14 mouse cellular contexts compared by ENCODE assay signal in the genomic region with DNA sequence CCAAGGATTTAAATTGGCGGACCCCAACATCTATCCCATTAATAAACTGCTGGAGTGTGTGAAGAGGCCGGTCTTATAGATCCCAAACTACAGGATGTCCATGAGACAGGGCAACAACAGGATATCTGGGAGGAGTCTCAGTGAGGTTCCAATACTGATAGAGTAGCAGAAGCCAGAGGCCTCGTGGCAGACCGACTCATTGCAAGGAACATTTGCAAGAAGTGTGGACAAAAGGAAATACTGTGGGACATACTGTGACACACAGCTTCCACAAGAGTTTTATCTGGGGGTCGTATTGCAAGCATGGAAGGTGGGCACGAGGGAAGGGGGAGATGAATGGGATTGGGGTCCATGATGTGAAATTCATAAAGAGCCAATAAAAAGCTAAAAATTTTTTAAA.
A peak's percentile ranks its signal among the peaks of the same experiment; 100 is the strongest.
DNase-seq lines count a peak whose midpoint lies in the region; ATAC-seq and TF ChIP-seq lines count a peak whose summit lies in the region.
"Had no signal": no experiment of that assay in that cellular context is flagged by ENCODE, and none has a peak within 500 bp of the region (broad histone marks: within the 10 kb centered on the region; RNA-seq: fewer than 3 reads in every experiment).

No protein-coding gene starts in this region.

- H3K9ac ChIP-seq in intestine, embryonic 16.5 days (ENCODE audit: low read depth, low read length) = no peak overlapping the region
- no peak overlapping the region for H3K9ac ChIP-seq in intestine, postnatal 0 days (ENCODE audit: low read depth, low read length)
- H3K9ac ChIP-seq in lung, embryonic 16.5 days (ENCODE audit: low read length) = no peak overlapping the region
- H3K9ac ChIP-seq: embryonic facial prominence, embryonic 12.5 days; forebrain, embryonic 12.5 days; forebrain, postnatal 0 days; hindbrain, embryonic 14.5 days had no signal

- no peaks in the 10 kb centered on the region for H3K27me3 ChIP-seq in intestine, embryonic 16.5 days (replicated peaks; ENCODE audit: control insufficient read depth, insufficient read depth, low read length)
- H3K27me3 ChIP-seq in intestine, postnatal 0 days (replicated peaks; ENCODE audit: control insufficient read depth, insufficient read depth, low read length) = no peaks in the 10 kb centered on the region
- H3K27me3 ChIP-seq in lung, embryonic 16.5 days (ENCODE audit: control insufficient read depth, insufficient read depth, low read depth, low read length) = no peaks in the 10 kb centered on the region
- H3K27me3 ChIP-seq in hindbrain, embryonic 10.5 days (ENCODE audit: insufficient read depth, poor library complexity, severe bottlenecking) = no peaks in the 10 kb centered on the region
- H3K27me3 ChIP-seq: embryonic facial prominence, embryonic 12.5 days; forebrain, embryonic 12.5 days had no signal

- 0 out of 2 replicates have a peak, but pooled peaks have one; percentile 36 for ATAC-seq in intestine, embryonic 16.5 days
- no peak for ATAC-seq in intestine, postnatal 0 days
- no peak for ATAC-seq in lung, embryonic 16.5 days (ENCODE audit: low read depth)
- ATAC-seq: forebrain, postnatal 0 days had no signal

- WGBS in intestine, embryonic 16.5 days = 86% methylated on average over 6 of the region's 6 CpGs
- WGBS in intestine, postnatal 0 days = 81% methylated on average over 6 of the region's 6 CpGs
- 67% methylated on average over 6 of the region's 6 CpGs for WGBS in lung, embryonic 16.5 days
- 87% methylated on average over 6 of the region's 6 CpGs for WGBS in hindbrain, embryonic 10.5 days

- no peaks in the 10 kb centered on the region; the same call in 1 of the 2 replicates for H3K4me1 ChIP-seq in intestine, embryonic 16.5 days (ENCODE audit: control insufficient read depth, insufficient read depth, low read length)
- no peaks in the 10 kb centered on the region; the same call in 1 of the 2 replicates for H3K4me1 ChIP-seq in intestine, postnatal 0 days (replicated peaks; ENCODE audit: control insufficient read depth, insufficient read depth, low read length)
- peaks cover 8% of the 10 kb centered on the region; the same call in 1 of the 2 replicates for H3K4me1 ChIP-seq in lung, embryonic 16.5 days (replicated peaks; ENCODE audit: control insufficient read depth, insufficient read depth, low read length)
- H3K4me1 ChIP-seq in hindbrain, embryonic 10.5 days (replicated peaks) = no peaks in the 10 kb centered on the region
- H3K4me1 ChIP-seq: embryonic facial prominence, embryonic 12.5 days; forebrain, embryonic 12.5 days had no signal

- H3K4me3 ChIP-seq in intestine, embryonic 16.5 days (ENCODE audit: low read length) = no peak overlapping the region
- no peak overlapping the region for H3K4me3 ChIP-seq in intestine, postnatal 0 days (ENCODE audit: low read depth, low read length)
- no peak overlapping the region for H3K4me3 ChIP-seq in lung, embryonic 16.5 days (ENCODE audit: low read length)
- H3K4me3 ChIP-seq in hindbrain, embryonic 10.5 days = no peak overlapping the region
- H3K4me3 ChIP-seq: embryonic facial prominence, embryonic 12.5 days; forebrain, embryonic 12.5 days had no signal

- no peaks in the 10 kb centered on the region for H3K36me3 ChIP-seq in intestine, embryonic 16.5 days (ENCODE audit: control insufficient read depth, insufficient read depth, low read length)
- H3K36me3 ChIP-seq in intestine, postnatal 0 days (ENCODE audit: control insufficient read depth, insufficient read depth) = peaks cover 14% of the 10 kb centered on the region; the same call in 1 of the 2 replicates
- peaks cover 2% of the 10 kb centered on the region; the same call in 1 of the 2 replicates for H3K36me3 ChIP-seq in lung, embryonic 16.5 days (ENCODE audit: control insufficient read depth, insufficient read depth, low read length)
- H3K36me3 ChIP-seq in hindbrain, embryonic 10.5 days = peaks cover 9% of the 10 kb centered on the region
- H3K36me3 ChIP-seq: forebrain, embryonic 12.5 days had no signal

- no peaks in the 10 kb centered on the region for H3K9me3 ChIP-seq in intestine, embryonic 16.5 days (ENCODE audit: control insufficient read depth, low read length)
- no peaks in the 10 kb centered on the region for H3K9me3 ChIP-seq in intestine, postnatal 0 days (ENCODE audit: control insufficient read depth)
- no peaks in the 10 kb centered on the region for H3K9me3 ChIP-seq in lung, embryonic 16.5 days (ENCODE audit: control insufficient read depth, low read length)
- no peaks in the 10 kb centered on the region for H3K9me3 ChIP-seq in hindbrain, embryonic 10.5 days
- H3K9me3 ChIP-seq: embryonic facial prominence, embryonic 12.5 days; forebrain, embryonic 12.5 days had no signal

- DNase-seq in lung, adult 18-20 months = no peak
- DNase-seq in 3T3-L1 (ENCODE audit: low read depth, low spot score) (peak; percentile 73), NIH3T3 (ENCODE audit: low read depth) (peak; percentile 43)
- DNase-seq in hindbrain, embryonic 10.5 days (ENCODE audit: low spot score) = no peak
- DNase-seq: cerebellum, adult 11 months; cerebellum, adult 8-10 months; cerebellum, postnatal 25 days; forebrain, postnatal 0 days had no signal

- TF ChIP-seq CTCF in intestine, postnatal 0 days (IDR thresholded peaks at IDR 0.05; ENCODE audit: low read depth) = no peak

- no peak overlapping the region for H3K4me2 ChIP-seq in intestine, embryonic 16.5 days (ENCODE audit: low read depth, low read length)
- H3K4me2 ChIP-seq in intestine, postnatal 0 days (replicated peaks; ENCODE audit: low read depth) = no peak overlapping the region
- H3K4me2 ChIP-seq in lung, embryonic 16.5 days (ENCODE audit: low read depth, low read length) = no peak overlapping the region
- H3K4me2 ChIP-seq: embryonic facial prominence, embryonic 12.5 days; forebrain, embryonic 12.5 days; hindbrain, embryonic 14.5 days had no signal

- H3K27ac ChIP-seq in intestine, embryonic 16.5 days (ENCODE audit: low read length) = no peak overlapping the region
- H3K27ac ChIP-seq in intestine, postnatal 0 days (ENCODE audit: low read depth, low read length) = no peak overlapping the region; the same call in 1 of the 2 replicates
- peak overlapping the region; percentile 94 for H3K27ac ChIP-seq in lung, embryonic 16.5 days (ENCODE audit: low read length)
- H3K27ac ChIP-seq in hindbrain, embryonic 10.5 days = no peak overlapping the region
- H3K27ac ChIP-seq: embryonic facial prominence, embryonic 12.5 days; forebrain, embryonic 12.5 days; hindbrain, embryonic 14.5 days had no signal

Comparison
In these comparisons a context has a peak if more than half of its experiments do, and no peak if none do; other contexts are left out.
1. DNase-seq: peak in 3T3-L1 (single experiment) and NIH3T3 (single experiment); none in lung, adult 18-20 months (0 of 2) and hindbrain, embryonic 10.5 days (single experiment).